Mouse (Mus musculus): ENCODE data around the gene Gm49388. TPM values are rescaled to one million over a fixed set of nuclear protein-coding genes. Genes with fewer than 3 reads are reported as not detected.
"Not testable (repeated sequence)": the region's sequence is repeated elsewhere in the genome, so short reads cannot be mapped to it uniquely, and the experiment has no call there.

The Gm49388 gene
- polyA plus RNA-seq, 1 experiment from 2014 or later, result not detected

DNA sequence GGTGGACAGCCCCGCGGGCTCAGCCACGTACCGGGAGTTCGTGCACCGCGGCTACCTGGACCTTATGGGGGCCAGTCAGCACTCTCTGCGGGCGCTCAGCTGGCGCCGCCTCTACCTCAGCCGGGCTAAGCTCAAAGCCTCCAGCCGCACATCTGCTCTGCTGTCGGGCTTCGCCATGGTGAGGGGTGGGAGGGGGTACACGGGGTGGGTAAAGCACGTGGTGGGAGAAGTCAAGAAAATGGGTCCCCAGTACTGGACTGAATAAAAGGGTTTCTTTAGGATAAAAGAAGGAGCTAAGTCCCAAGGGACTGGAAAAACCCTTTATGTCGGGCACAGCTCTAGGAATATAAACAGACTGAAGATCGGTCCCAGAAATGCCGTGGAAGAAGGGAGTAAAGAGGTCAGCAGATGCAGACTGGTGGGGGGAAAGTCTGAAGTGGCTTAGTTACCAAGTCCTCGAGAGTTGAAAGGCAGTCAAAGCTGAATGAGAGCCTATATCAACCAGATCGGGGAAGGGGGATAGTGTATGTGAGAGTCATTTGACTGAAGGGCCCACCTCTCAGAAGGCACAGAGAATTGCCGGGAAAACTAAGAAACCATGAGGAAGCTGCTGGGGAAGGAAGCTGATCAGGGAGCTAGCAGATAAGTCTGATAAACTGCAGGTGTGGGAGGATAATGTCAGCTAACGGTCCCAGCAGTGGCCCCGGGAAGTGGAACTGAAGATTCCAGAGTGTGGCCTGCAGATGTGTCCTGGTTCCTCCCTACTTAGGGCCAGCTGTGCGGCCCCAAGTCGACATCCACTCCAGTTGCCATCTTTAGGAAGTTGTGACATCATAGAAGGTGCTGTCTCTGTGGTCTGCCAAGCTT lies 15.1 kb upstream of the Gm49388 start:
- H3K9me3 ChIP-seq (replicated peaks), result no peaks in the 10 kb centered on the region
- peak overlapping the region; percentile 74 for H3K9ac ChIP-seq
- H3K4me2 ChIP-seq, result peak overlapping the region; percentile 80
- peak; percentile 16; the same call in 1 of the 2 replicates for ATAC-seq
- H3K36me3 ChIP-seq (ENCODE audit: poor library complexity, severe bottlenecking), result peaks cover 34% of the 10 kb centered on the region
- H3K27me3 ChIP-seq, result no peaks in the 10 kb centered on the region
- H3K27ac ChIP-seq, result peak overlapping the region; percentile 52
- peak overlapping the region; percentile 47 for H3K4me3 ChIP-seq
- 7% methylated on average over 27 of the region's 27 CpGs for WGBS
- peaks cover 35% of the 10 kb centered on the region for H3K4me1 ChIP-seq

DNA sequence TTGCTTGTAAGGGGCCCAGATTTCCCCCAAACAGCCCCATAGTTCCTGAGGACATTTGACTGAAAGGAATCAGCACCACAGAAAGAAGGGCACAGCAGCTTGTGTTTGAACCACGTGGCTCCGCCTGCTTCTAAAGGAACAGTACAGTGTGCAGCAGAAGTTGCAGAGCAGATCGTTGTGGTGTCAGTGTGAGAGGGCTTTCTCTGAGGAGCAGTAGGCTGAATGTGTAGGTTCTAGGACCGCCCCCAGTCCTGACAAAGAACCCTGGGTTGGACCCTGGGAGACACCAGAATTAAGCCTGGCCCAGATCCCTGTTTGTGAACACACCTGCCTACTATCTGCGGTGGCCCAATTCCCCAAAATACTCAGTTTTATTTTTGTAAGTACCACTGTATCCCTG lies 14.1 kb upstream of the Gm49388 start:
- H3K27ac ChIP-seq, result no peak overlapping the region
- no peak overlapping the region for H3K4me3 ChIP-seq
- no peak overlapping the region for H3K4me2 ChIP-seq
- peaks cover 24% of the 10 kb centered on the region for H3K36me3 ChIP-seq (ENCODE audit: poor library complexity, severe bottlenecking)
- no peak overlapping the region for H3K9ac ChIP-seq
- H3K9me3 ChIP-seq (replicated peaks), result no peaks in the 10 kb centered on the region
- 69% methylated on average over 5 of the region's 5 CpGs for WGBS
- peaks cover 39% of the 10 kb centered on the region for H3K4me1 ChIP-seq
- no peak for ATAC-seq
- H3K27me3 ChIP-seq, result no peaks in the 10 kb centered on the region

DNA sequence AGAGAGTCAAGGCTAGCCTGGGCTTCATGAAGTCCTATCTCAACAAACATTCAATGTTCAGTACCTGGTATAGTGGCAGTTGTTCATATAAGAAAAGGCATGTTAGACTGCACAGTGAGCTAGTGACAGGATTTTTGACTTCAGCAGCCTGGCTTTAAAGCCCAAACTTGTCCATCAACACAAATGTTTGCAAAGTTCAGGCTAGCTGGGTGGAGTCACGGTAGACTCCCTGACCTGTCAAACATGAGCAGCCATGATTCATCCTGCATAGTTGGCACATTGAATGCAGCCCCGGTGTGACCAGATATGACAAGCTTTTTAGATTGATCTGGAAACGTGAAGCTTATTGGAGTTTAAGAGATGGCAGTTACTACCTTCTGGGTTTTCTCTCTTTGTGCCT lies 13.3 kb upstream of the Gm49388 start:
- H3K9me3 ChIP-seq (replicated peaks), result no peaks in the 10 kb centered on the region
- no peak overlapping the region for H3K9ac ChIP-seq
- H3K27ac ChIP-seq, result no peak overlapping the region
- no peak overlapping the region for H3K4me2 ChIP-seq
- H3K4me3 ChIP-seq, result no peak overlapping the region
- H3K4me1 ChIP-seq, result peaks cover 39% of the 10 kb centered on the region
- peaks cover 16% of the 10 kb centered on the region for H3K36me3 ChIP-seq (ENCODE audit: poor library complexity, severe bottlenecking)
- ATAC-seq, result no peak
- H3K27me3 ChIP-seq, result no peaks in the 10 kb centered on the region
- 87% methylated on average over 3 of the region's 3 CpGs for WGBS

DNA sequence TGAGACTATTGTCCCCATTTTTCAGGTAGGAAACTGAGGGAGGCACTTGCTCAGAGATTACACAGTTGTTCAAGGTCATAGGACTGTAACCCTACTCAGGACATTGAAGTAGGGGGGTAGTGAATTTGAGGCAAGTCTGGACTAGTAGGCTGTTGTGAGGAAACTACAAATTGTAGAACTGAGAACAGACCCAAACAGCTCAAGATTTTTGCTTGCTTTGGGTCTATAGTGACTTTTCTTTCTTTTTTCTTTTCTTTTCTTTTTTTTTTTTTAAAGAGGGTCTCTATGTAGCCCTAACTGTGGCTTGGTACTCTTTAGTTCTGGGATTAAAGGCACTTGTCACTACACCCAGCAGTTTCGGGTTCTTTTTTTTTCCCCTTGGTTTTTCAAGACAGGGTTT lies 12.9 kb upstream of the Gm49388 start:
- no peak overlapping the region for H3K4me3 ChIP-seq
- 80% methylated on average over 1 of the region's 1 CpGs for WGBS
- H3K9ac ChIP-seq, result no peak overlapping the region
- peaks cover 11% of the 10 kb centered on the region for H3K36me3 ChIP-seq (ENCODE audit: poor library complexity, severe bottlenecking)
- peaks cover 39% of the 10 kb centered on the region for H3K4me1 ChIP-seq
- H3K4me2 ChIP-seq, result no peak overlapping the region
- no peak overlapping the region for H3K27ac ChIP-seq
- ATAC-seq, result no peak
- H3K9me3 ChIP-seq (replicated peaks), result no peaks in the 10 kb centered on the region
- H3K27me3 ChIP-seq, result no peaks in the 10 kb centered on the region

DNA sequence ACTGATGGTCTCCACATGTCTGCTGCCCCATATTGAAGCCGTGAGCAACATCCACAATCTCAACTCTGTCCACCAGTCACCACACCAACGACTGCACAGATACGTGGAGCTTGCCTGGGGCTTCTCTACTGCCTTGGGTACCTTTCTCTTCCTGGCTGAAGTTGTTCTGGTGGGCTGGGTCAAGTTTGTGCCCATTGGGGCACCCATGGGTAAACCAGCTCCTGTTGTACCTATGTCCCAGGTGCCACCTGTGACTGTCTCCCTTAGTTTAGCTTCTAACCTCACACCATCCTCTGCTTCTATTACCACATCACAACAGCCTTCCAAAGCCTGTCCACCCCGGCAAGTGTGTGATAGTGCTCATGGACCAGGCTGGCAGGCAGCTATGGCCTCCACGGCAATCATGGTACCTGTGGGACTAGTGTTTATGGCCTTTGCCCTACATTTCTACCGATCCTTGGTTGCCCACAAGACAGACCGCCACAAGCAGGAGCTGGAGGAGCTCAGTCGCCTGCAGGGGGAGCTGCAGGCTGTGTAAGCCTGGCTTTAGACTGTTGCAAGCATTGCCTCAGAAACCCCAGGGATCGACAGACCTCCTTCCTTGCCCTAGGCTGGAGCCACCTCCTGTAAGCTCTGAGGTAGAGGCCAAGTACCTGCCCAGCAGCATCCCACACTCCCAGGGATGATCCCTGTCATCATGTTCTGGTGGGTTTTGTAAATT lies 11.6 kb upstream of the Gm49388 start:
- peaks cover 39% of the 10 kb centered on the region for H3K4me1 ChIP-seq
- H3K4me2 ChIP-seq, result no peak overlapping the region
- H3K9me3 ChIP-seq (replicated peaks), result no peaks in the 10 kb centered on the region
- peaks cover 4% of the 10 kb centered on the region; the same call in 1 of the 2 replicates for H3K36me3 ChIP-seq (ENCODE audit: poor library complexity, severe bottlenecking)
- 0 out of 2 replicates have a peak overlapping the region, but pooled peaks have one; percentile 8 for H3K9ac ChIP-seq
- ATAC-seq, result no peak
- H3K4me3 ChIP-seq, result no peak overlapping the region
- 39% methylated on average over 9 of the region's 9 CpGs for WGBS
- H3K27ac ChIP-seq, result no peak overlapping the region
- no peaks in the 10 kb centered on the region for H3K27me3 ChIP-seq

DNA sequence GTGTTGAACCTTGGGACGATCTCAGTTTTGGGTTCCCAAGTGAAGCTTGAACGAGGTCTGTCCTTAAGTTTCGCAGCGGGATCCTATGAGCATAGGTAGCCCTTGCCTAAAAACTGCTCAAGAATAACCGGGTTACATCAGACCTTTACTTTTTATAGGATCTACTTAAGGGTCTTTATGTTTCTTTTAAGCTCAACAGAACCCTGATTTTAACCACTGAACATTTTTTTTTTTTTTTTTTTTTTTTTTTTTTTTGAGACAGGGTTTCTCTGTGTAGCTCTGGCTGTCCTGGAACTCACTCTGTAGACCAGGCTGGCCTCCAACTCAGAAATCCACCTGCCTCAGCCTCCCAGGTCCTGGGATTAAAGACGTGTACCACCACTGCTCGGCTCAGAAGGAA lies 9.6 kb upstream of the Gm49388 start:
- Histone ChIP-seq H3K36me3 (ENCODE audit: poor library complexity, severe bottlenecking) (peaks cover 23% of the 10 kb centered on the region), H3K4me1 (peaks cover 23% of the 10 kb centered on the region), H3K9ac (peak overlapping the region; percentile 90), H3K4me3 (peak overlapping the region; percentile 88), H3K4me2 (peak overlapping the region; percentile 92), H3K27ac (peak overlapping the region; percentile 97; the same call in 1 of the 2 replicates)
- WGBS, result 75% methylated on average over 7 of the region's 7 CpGs
- H3K9me3 ChIP-seq (replicated peaks); ATAC-seq; H3K27me3 ChIP-seq: not testable (repeated sequence)

DNA sequence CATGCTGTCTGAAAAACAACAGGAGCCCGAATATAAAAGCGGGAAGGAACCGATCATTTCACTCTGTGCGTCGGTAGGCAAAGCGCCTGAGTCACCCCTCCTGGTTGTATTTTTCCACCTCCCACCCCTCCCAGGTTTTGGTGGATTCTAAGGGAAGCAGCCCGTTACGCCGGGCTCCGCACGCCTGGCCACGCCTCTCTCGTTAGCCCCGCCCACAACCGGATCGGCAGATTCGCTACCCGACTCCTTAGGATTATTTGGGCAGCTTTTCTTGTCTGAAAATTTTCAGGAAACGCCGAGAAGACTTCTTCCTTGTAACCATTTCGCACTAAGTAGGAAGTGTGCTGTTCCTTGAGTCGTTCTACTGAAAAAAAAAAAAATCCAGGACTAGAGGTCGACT lies 9.0 kb upstream of the Gm49388 start, which contains the start of gene Setd1a:
TSS of gene Setd1a (plus strand) at position 245 of the 400 bp plus-strand sequence.
- H3K4me1 ChIP-seq, result peaks cover 18% of the 10 kb centered on the region
- peaks cover 29% of the 10 kb centered on the region for H3K36me3 ChIP-seq (ENCODE audit: poor library complexity, severe bottlenecking)
- H3K4me2 ChIP-seq, result peak within 1 kb of the TSS; percentile 92
- under 1% methylated on average over 23 of the region's 23 CpGs for WGBS
- peak within 1 kb of the TSS; percentile 88 for H3K4me3 ChIP-seq
- peak; percentile 72 for ATAC-seq
- no peaks in the 10 kb centered on the region for H3K27me3 ChIP-seq
- H3K9ac ChIP-seq, result peak within 1 kb of the TSS; percentile 90
- H3K9me3 ChIP-seq (replicated peaks), result no peaks in the 10 kb centered on the region
- H3K27ac ChIP-seq, result peak within 1 kb of the TSS; percentile 97

DNA sequence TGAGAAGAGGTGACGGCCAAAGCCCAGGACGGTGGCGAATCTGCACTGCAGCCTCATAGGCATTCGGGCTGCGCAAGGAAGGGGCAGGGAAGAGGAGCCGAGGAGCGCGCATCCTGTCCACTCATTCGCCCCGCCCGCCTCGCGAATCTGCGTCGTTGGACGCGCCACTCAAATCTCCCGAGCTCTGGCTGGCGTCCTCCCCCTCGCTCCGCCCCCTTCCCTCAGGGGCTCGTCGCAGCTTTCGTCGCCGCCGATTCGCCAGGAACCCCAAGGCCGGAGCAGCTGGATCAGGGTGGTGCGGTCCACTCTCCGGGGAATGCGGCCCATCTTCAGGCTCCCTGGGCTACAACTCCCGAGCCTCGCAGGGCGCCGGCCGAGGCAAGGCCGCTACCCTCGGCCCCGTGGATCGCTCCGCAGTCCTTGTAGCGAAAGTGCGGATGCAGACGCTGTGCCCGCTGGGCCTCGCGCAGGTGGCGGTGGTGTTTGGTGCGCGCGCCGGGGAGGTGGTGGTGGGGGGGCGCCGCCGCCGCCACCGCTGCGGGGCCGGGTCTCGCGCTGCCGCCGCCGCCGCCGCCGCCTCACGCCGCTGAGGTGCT lies 8.4 kb upstream of the Gm49388 start:
- H3K9me3 ChIP-seq (replicated peaks), result no peaks in the 10 kb centered on the region
- peak overlapping the region; percentile 97 for H3K27ac ChIP-seq
- H3K4me3 ChIP-seq, result peak overlapping the region; percentile 88
- H3K9ac ChIP-seq, result peak overlapping the region; percentile 90
- WGBS, result under 1% methylated on average over 38 of the region's 70 CpGs
- H3K4me2 ChIP-seq, result peak overlapping the region; percentile 92
- peak; percentile 92 for ATAC-seq
- peaks cover 35% of the 10 kb centered on the region for H3K36me3 ChIP-seq (ENCODE audit: poor library complexity, severe bottlenecking)
- H3K27me3 ChIP-seq, result no peaks in the 10 kb centered on the region
- H3K4me1 ChIP-seq, result peaks cover 18% of the 10 kb centered on the region

DNA sequence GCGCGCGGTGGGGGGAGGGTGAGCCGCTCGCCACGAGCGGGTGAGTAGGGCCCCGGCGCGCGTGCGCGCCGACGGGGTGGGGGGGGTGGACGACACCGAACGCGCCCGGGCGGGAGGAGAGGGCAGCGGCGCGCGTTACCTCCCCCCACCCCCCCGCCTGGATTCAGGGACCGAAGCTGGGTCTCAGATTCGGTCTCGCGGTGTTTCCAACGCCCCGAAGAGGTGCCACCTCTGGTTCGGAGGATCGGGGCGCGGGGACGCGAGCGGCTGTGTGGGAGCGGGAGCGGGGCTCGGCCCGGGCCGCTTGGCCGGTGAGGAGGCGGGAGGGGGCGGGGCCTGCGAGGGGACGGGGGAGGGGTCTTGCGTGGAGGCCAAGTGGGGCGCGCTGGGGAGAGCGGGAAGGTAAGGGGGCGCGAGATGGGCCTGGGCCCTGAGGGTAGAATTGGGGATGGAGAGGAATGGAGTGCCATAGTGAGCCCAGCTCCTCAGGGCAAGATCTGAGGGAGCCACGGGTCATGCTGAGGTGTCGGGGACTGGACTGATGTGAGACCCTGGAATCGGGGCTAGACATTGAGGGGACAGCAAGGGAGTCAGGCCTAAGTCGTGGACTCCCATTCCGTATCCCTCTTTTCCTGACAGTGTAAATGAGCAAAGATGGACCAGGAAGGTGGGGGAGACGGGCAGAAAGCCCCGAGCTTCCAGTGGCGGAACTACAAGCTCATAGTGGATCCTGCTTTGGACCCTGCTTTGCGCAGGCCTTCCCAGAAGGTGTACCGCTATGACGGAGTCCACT lies 7.7 kb upstream of the Gm49388 start:
- peak; percentile 28 for ATAC-seq
- 8% methylated on average over 18 of the region's 66 CpGs for WGBS
- peak overlapping the region; percentile 88 for H3K4me3 ChIP-seq

DNA sequence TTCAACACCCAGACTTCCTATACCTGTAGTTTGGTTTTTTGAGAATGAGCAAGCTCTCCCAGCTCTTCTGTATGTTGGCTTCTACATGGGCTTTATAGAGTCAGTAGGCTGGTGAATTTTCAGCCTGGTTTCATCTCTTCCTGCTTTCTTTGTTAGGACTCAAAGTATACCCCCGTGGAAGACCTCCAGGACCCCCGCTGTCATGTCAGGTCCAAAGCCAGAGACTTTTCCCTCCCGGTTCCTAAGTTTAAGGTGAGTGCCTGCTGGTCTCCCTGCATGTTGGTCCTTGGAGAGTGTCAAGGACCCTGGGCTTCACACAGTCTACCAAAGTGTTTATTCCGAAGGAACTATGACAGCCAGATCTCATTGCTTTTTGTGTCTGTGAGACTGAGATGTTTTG lies 7.1 kb upstream of the Gm49388 start:
- Histone ChIP-seq H3K9me3 (replicated peaks) (no peaks in the 10 kb centered on the region), H3K27ac (no peak overlapping the region), H3K36me3 (ENCODE audit: poor library complexity, severe bottlenecking) (peaks cover 47% of the 10 kb centered on the region), H3K4me3 (peak overlapping the region; percentile 88), H3K4me2 (peak overlapping the region; percentile 92), H3K27me3 (no peaks in the 10 kb centered on the region), H3K9ac (peak overlapping the region; percentile 90), H3K4me1 (peaks cover 18% of the 10 kb centered on the region)
- WGBS, result 75% methylated on average over 4 of the region's 4 CpGs
- no peak for ATAC-seq

More for the DNA sequence above, 7.7 kb upstream of the Gm49388 start:
- peaks cover 18% of the 10 kb centered on the region for H3K4me1 ChIP-seq
- peak overlapping the region; percentile 92 for H3K4me2 ChIP-seq
- H3K27ac ChIP-seq, result peak overlapping the region; percentile 97
- peaks cover 42% of the 10 kb centered on the region for H3K36me3 ChIP-seq (ENCODE audit: poor library complexity, severe bottlenecking)
- H3K27me3 ChIP-seq, result no peaks in the 10 kb centered on the region
- H3K9ac ChIP-seq, result peak overlapping the region; percentile 90
- H3K9me3 ChIP-seq (replicated peaks), result no peaks in the 10 kb centered on the region

DNA sequence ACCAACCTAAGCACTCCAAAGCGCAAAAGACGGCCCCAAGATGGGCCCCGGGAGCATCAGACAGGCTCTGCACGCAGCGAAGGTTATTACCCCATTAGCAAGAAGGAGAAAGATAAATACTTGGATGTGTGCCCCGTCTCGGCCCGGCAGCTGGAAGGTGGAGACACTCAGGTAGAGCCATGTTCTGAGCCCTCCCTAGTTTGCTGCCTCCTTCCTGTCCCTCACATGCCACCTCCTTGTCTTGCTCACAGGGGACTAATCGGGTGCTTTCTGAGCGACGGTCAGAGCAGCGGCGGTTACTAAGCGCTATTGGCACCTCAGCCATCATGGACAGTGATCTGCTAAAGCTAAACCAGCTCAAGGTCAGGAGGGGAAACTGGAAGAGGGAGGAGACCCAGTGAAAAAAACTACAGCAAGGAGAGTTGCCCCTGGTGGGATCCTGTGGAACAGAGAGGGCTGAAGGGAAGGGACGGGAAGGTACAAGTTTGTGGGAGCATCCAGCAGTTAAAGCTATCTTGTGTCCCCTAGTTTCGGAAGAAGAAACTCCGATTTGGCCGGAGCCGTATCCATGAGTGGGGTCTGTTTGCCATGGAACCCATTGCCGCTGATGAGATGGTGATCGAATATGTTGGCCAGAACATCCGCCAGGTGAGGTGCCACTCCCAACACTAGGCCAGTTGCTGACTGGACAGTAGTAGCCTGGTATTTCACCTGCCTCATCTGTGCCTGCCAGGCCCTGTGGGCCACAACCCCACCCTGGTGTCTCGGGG lies 11.9 kb downstream of the Gm49388 start:
- Histone ChIP-seq H3K4me1 (0 out of 2 replicates have a peak, but pooled peaks cover 8% of the 10 kb centered on the region), H3K9ac (no peak overlapping the region), H3K9me3 (replicated peaks) (no peaks in the 10 kb centered on the region), H3K27me3 (no peaks in the 10 kb centered on the region), H3K4me2 (no peak overlapping the region), H3K36me3 (ENCODE audit: poor library complexity, severe bottlenecking) (peaks cover 79% of the 10 kb centered on the region), H3K27ac (no peak overlapping the region), H3K4me3 (no peak overlapping the region)
- no peak for ATAC-seq
- 95% methylated on average over 23 of the region's 23 CpGs for WGBS
